Mouse (Mus musculus) spleen, adult 2 months (tissue): ENCODE data around the gene Psmb9. TPM values are rescaled to one million over a fixed set of nuclear protein-coding genes. Genes with fewer than 3 reads are reported as not detected.
A peak's percentile ranks its signal among the peaks of the same experiment; 100 is the strongest.
"Not testable (repeated sequence)": the region's sequence is repeated elsewhere in the genome, so short reads cannot be mapped to it uniquely, and the experiment has no call there.

Experiments
- DNase-seq, 2 experiments: peaks; one replicate each; pipeline versions ENCODE4 v3.0.0 to v3.0.0-alpha.2; 2012 to 2021; ENCODE audit warnings: low spot score in 2 of 2, low read depth in 1 of 2
- H3K27ac ChIP-seq: fragments of 200-500 bp; 2 replicates; pipeline ENCODE4 v1.5.1; 2012; ENCODE audit warnings: low read length, inconsistent platforms; ENCODE audit not compliant: insufficient read depth
- H3K27me3 ChIP-seq: fragments of 200-500 bp; 2 replicates; pipeline ENCODE4 v1.6.1; 2012; ENCODE audit warnings: mild to moderate bottlenecking, moderate library complexity, low read length, inconsistent platforms; ENCODE audit not compliant: control insufficient read depth, insufficient read depth
- H3K36me3 ChIP-seq: fragments of 200-500 bp; 2 replicates; pipeline ENCODE4 v1.6.1; 2012; ENCODE audit warnings: mild to moderate bottlenecking, low read length, inconsistent platforms; ENCODE audit not compliant: control insufficient read depth, insufficient read depth
- H3K4me1 ChIP-seq: fragments of 200-500 bp; 2 replicates; pipeline ENCODE4 v1.6.1; 2011; ENCODE audit warnings: inconsistent platforms; ENCODE audit not compliant: control insufficient read depth, insufficient read depth, insufficient read length
- H3K4me3 ChIP-seq: fragments of 200-500 bp; 2 replicates; pipeline ENCODE4 v1.5.1; 2011; ENCODE audit warnings: mild to moderate bottlenecking, inconsistent platforms; ENCODE audit not compliant: insufficient read depth, insufficient read length; ENCODE audit errors: extremely low read depth
- CTCF ChIP-seq: fragments of 200-500 bp; IDR thresholded peaks from 2 replicates; pipeline ENCODE4 v1.5.1; 2011; ENCODE audit warnings: mild to moderate bottlenecking, inconsistent platforms; ENCODE audit not compliant: insufficient read depth, insufficient read length, insufficient replicate concordance; ENCODE audit errors: extremely low read depth
- POLR2A ChIP-seq: fragments of 200-500 bp; IDR thresholded peaks from 2 replicates; pipeline ENCODE4 v1.6.1; 2011; ENCODE audit warnings: low read depth, low read length, inconsistent platforms
- WGBS: fragments of 180-500 bp; shearing (Covaris S2); methylation state at CpG from one replicate; pipeline ENCODE4 v1.1.7; 2018; 5-methylcytosine and 5-hydroxymethylcytosine counted together
- polyA plus RNA-seq: library from polyadenylated mRNA; depleted of rRNA; stranded (reverse); fragments of >200 nt; gene quantifications from 2 replicates; pipeline ENCODE4 v1.2.3, GENCODE M21; 2012

Gene Psmb9
- polyA plus RNA-seq, 1 experiment, result 159 TPM

GRCm38 (mm10) chr17:34165033-34165730 is 22.4 kb downstream of the Psmb9 start:
- WGBS, result 44% methylated on average over 6 of the region's 6 CpGs
- Histone ChIP-seq H3K27me3 (no peaks in the 10 kb centered on the region), H3K4me1 (peaks cover 8% of the 10 kb centered on the region; the same call in 1 of the 2 replicates), H3K36me3 (peaks cover 6% of the 10 kb centered on the region), H3K4me3 (no peak overlapping the region), H3K27ac (no peak overlapping the region)
- TF ChIP-seq CTCF (no peak), POLR2A (no peak)
- DNase-seq, result no peak

DNA sequence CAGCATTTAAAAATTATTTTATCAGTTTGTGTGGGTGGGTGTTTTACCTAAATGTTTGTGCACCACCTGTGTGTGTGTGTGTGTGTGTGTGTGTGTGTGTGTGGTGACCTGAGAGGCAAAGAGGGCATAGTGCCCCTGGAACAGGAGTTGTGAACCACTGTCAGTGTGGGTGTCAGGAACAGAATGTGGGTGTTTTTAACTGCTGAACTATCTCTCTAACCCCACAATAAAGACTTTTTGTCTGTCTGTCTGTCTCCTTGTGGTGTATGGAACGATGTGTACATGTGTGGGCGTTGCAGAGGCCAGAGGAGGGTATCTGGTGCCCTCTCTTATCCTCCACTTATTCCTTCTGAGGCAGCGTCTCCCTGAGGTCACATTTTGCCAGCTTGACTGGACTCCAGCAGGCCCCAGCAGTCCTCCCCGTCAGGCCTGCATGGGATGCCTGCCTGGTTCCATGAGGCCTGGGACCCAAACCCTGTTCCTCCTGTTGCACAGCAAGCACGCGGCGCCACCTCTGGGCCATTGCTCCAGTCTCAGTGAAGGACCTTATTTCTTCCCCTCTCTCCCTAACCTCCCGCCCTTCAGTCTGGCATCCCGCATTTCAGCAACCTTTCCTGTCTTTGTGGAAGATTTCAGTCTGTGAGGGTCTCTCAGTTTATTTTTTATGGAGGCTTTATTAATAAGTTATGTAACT is 23.2 kb downstream of the Psmb9 start:
- H3K4me3 ChIP-seq, result no peak overlapping the region
- H3K4me1 ChIP-seq, result peaks cover 8% of the 10 kb centered on the region; the same call in 1 of the 2 replicates
- peaks cover 13% of the 10 kb centered on the region for H3K36me3 ChIP-seq
- peak overlapping the region; percentile 59 for H3K27ac ChIP-seq
- peak in 1 of 2 experiments; percentile 70 for DNase-seq
- TF ChIP-seq CTCF, result peak; percentile 71; the same call in 1 of the 2 replicates
- TF ChIP-seq POLR2A, result no peak
- H3K27me3 ChIP-seq, result no peaks in the 10 kb centered on the region
- WGBS, result 51% methylated on average over 9 of the region's 9 CpGs

DNA sequence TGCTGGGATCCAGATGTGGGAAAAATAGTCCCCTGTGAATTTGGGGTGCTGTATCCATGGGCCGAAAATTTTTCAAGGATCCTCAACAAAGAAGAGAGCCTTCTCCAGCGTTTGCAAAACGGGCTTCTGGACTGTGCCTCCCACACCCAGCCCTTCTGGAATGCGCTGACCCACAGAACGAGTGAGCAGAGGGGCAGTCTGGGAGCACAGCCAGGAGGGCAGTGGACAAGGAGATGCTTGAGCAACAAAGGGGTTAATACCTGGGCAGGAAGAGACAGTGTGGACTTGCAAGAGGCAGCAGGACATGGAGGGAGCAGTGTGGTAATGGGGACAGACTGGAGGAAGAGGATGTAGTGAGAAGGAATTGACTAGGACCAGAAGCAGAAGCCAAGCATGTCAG is 32.0 kb downstream of the Psmb9 start:
- Histone ChIP-seq H3K36me3 (peaks cover 31% of the 10 kb centered on the region), H3K4me3 (no peak overlapping the region), H3K4me1 (peaks cover 14% of the 10 kb centered on the region; the same call in 1 of the 2 replicates), H3K27me3 (no peaks in the 10 kb centered on the region), H3K27ac (no peak overlapping the region)
- 79% methylated on average over 5 of the region's 5 CpGs for WGBS
- TF ChIP-seq POLR2A, result no peak
- DNase-seq, result no peak

DNA sequence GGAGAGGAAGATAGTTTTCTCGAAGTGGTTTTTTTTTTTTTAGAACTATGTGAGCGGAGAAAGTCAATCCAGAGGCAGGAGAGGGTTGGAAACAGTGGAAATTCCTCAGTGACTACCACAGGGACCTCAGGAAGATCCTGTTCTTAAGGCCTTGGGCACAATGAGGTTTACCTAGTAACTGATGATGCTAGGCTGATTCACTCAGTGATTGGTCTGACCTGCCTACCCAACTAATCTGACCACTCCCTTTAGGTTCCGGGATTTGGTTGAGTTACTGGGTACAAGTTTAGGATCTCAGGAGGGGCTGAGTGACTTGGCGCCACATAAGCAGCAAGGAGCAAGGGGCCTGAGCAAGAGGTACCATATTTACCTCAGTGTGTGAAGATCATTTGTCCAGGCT is 34.6 kb downstream of the Psmb9 start, which contains the start of gene H2-DMb1:
H2-DMb1 (plus strand) TSS at position 150 of the 400 bp plus-strand sequence.
- TF ChIP-seq POLR2A (no peak), CTCF (no peak)
- 30% methylated on average over 4 of the region's 4 CpGs for WGBS
- no peaks in the 10 kb centered on the region for H3K27me3 ChIP-seq
- peak within 1 kb of the TSS; percentile 51; the same call in 1 of the 2 replicates for H3K4me3 ChIP-seq
- peak; percentile 72 to 86 for DNase-seq
- peak within 1 kb of the TSS; percentile 88 for H3K27ac ChIP-seq
- H3K36me3 ChIP-seq, result peaks cover 28% of the 10 kb centered on the region
- H3K4me1 ChIP-seq, result peaks cover 14% of the 10 kb centered on the region; the same call in 1 of the 2 replicates

GRCm38 (mm10) chr17:34144960-34145371 is 42.6 kb downstream of the Psmb9 start:
- H3K4me3 ChIP-seq, result peak overlapping the region; percentile 67
- peaks cover 13% of the 10 kb centered on the region for H3K36me3 ChIP-seq
- H3K4me1 ChIP-seq, result peaks cover 13% of the 10 kb centered on the region
- peak; percentile 86 to 97 for DNase-seq
- H3K27ac ChIP-seq, result peak overlapping the region; percentile 98
- TF ChIP-seq CTCF (no peak), POLR2A (peak; percentile 93)
- WGBS, result 28% methylated on average over 3 of the region's 3 CpGs
- no peaks in the 10 kb centered on the region for H3K27me3 ChIP-seq

GRCm38 (mm10) chr17:34144221-34144620 is 43.3 kb downstream of the Psmb9 start:
- peaks cover 19% of the 10 kb centered on the region for H3K36me3 ChIP-seq
- not testable (repeated sequence) for DNase-seq, H3K27me3 ChIP-seq
- H3K4me1 ChIP-seq, result peaks cover 13% of the 10 kb centered on the region
- peak overlapping the region; percentile 67 for H3K27ac ChIP-seq
- peak overlapping the region; percentile 65 for H3K4me3 ChIP-seq
- WGBS, result 63% methylated on average over 4 of the region's 4 CpGs

GRCm38 (mm10) chr17:34143461-34143860 is 44.1 kb downstream of the Psmb9 start:
- peak overlapping the region; percentile 65 for H3K4me3 ChIP-seq
- WGBS, result 13% methylated on average over 5 of the region's 5 CpGs
- DNase-seq, result peak in 1 of 2 experiments; percentile 42
- peaks cover 13% of the 10 kb centered on the region for H3K4me1 ChIP-seq
- TF ChIP-seq POLR2A (no peak), CTCF (no peak)
- H3K27me3 ChIP-seq, result no peaks in the 10 kb centered on the region
- H3K27ac ChIP-seq, result peak overlapping the region; percentile 67
- peaks cover 24% of the 10 kb centered on the region for H3K36me3 ChIP-seq
